Mouse (Mus musculus): ENCODE measurements around the gene Vegfb. TPM values are rescaled to one million over a fixed set of nuclear protein-coding genes. Genes with fewer than 3 reads are reported as not detected.

Gene Vegfb
- polyA plus RNA-seq (2014; fragmentation: Illumina TruSeq; extraction: RNeasy Lipid Tissue Mini Kit (QIAGEN cat#74804); ENCODE audit: low read depth, low replicate concordance), result 291 TPM

DNA sequence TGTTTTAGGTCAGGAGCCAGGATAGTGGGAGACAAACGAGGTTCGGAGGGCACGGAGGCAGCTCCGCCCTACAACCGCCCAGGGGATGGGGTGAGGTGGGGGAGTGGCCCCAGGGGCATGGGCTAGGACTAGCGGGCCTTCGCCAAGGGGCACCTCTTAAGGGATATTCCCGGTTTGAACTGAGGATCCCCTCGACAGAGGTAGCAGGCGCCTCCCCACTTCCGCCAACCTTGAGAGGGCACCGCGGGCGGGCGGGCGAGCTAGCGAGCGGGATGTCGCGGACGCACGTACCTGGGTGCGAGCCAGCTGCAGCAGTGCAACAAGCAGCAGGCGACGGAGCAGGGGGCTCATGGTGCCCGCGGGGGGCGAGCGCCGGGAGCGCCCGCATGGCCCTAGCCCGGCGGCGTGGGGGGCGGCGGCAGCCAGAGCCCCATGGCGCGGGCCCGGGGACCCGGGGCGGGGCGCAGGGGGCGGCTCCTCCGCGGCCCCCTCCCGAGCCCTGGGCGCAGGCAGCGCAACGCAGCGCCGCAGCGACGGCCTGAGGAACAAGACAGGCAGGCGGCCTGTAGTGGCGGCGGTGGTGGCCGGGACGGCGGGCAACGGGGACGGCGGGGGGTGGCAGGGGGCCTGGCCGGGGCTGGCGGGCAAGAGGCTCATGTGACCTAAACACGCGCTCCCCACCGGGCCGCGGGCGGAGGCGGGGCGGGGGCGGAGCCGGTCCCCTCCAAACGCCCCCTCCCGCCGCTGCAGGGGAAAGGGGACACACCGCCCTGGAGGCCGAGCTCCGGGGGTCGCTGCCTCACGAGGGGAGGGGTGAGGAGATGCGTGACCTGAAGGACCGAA, at the start of gene Vegfb:
Gene Vegfb, minus strand, starts transcription at position 591 of the 843 bp plus-strand sequence.

DNA sequence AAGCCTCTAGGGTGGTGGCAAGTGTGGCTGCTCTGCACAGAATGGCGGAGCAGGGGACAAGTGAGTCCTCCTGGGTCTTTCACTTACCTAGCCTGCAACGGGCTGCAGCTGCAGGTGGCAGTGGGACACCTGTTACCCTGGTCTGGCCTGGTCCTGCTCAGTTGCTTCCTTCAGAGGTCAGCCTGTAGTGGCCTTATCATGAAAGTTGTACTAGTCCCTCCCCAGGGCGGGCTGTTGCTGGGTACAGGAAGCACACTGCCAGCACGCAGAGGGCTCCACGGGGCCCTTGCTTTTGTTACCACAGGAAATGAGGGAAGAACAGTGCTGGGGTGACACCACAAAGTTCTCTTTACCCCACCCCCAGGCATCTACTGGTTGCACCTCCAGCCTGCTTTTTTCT, 31.7 kb upstream of the Vegfb start, which contains the start of gene Fermt3:
Gene Fermt3, minus strand, starts transcription at position 279 of the 400 bp plus-strand sequence.

DNA sequence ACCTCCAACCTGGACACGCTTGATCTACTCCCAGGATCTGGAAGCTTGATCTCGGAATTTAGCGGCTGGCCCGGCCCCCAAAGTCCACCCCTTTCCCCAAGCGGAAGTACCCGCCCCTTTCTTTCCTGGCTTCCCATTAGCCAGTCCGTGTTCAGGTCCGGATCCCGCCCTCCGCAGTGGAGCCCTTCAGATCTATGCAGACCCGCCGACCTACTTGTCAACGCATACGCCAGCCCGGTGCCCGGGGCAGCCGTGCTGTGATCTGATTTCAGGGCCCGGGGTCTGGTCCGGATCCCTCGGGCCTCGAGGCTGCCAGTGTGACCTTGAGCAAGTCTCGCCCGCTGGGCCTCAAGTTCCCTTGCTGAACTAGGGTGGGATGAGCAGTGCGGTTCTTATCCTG, 8.6 kb upstream of the Vegfb start, which contains the start of the genes Nudt22 and Trpt1:
Gene Nudt22, minus strand, starts transcription at position 112 of the 400 bp plus-strand sequence.
Gene Trpt1, plus strand, starts transcription at position 126 of the 400 bp plus-strand sequence.

DNA sequence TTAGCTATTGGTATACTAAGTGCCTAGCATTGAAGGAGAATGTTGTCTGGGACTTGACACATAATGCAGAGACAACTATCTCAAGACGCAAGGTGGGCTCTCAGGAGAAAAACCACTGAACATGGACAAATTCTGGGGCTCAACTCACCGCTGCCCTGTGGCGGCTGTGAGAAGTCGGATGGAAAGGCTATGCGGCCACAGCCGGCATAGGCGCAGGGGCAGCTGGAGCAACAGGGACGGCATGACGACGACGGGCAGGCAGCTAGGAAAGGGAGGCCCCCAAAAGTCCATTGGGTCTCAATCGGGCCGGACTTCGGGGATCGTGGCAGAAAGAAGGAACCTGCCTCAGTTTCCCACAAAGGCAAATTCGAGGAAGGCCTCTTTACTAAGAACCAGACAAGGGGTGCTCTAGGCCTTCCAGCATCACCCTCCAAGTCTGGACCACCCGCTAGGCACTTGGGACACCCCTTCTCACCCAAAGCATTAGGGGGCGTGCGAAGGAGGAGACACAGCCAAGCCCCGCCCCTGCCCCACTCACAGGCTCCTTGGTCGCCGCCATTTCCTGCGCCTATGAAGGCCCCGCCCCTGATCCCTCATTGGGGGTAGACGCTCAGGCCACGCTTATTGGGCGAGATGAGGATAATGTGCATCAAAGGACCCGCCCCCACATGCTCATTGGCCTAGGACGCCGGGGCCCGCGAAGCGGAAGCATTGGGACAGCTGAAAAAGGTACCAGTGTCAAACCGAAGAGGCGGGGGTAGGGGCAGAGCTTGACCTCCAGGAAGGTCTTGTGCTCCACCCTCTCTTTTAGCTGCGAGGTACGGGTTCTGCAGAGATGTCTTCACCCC, 4.8 kb upstream of the Vegfb start, which contains the start of gene Dnajc4:
Gene Dnajc4, minus strand, starts transcription at position 562 of the 848 bp plus-strand sequence.

DNA sequence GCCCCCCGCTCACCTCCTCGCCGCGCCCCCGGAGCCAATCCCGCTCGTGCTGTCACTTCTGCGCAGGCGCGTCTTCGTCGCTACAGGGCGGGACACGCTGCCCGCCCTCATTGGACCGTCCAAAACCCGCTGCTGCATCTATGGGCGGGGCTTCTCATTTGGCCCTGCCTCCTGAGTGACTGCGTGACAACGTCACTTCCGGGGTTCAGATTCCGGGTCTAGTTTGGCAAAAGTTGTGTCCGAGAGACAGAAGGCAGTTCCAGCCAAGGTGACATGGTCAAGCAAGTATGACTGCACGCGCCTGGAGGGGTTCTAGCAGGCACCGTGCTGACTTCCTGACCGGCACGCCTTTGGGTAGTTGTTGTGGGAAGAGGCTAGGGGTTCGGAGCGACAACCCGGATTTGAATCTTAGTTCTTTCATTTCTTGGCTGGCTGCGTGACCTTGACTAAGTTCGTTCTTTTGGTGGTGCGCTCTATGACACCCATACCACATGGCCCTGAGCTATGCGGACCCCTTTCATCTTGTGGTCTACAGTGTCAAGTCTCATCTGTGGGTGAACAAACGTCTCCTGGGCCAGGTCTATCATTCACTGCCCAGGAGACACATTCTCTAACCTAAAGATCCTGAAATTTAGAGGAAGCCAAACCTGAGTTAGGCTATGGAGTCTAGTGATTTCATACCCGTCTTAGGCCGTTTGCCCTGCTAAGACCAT, 6.9 kb downstream of the Vegfb start, which contains the start of gene Fkbp2:
Gene Fkbp2, minus strand, starts transcription at position 121 of the 713 bp plus-strand sequence.

DNA sequence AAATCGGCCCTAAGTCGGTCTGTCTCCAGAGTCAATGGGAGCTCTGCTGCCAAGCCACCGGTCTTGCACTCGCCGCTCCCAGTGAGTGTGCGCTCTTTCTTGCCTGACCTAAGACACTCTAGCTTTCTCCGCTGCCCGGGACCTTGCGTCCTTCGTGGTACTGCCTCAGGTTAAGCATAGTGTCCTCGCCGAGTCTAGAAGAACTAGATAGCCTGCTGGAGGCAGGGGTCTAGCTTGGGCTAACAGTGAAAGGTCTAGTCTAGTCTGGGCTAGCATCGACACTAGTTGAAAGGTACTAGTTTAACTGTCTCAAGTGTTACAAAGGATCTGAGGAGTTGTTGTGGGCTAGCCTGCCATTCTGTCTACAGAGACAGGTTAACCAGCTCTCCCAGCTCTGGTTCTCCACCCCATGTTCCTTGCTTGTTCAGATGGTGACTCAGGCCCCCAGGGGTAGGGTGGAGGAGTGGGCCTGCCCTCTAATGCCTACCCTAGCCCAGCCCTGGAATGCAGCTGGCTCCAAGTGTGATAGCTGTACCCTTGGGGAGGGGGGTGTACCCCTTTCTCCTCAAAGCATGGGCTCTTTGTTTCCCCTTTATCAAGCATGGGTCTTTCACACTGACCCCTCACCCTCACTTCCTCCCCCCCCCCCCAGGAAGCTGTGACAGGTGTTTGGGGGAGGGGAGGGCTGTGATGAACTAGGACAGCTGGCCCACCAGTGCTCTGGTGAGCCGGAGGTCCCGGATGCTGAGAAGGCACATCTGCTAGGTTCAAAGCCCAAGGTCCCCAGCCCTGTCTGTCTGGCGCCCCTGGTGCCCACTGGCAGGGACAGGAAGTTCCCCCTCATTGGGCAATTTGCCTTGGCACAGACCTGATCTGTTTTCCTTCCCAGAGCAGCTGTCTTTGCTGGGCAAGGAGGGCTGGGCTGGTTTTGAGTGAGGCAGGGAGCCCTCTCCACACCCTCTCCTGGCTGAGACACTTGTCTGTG, 11.6 kb downstream of the Vegfb start, which contains the start of gene Plcb3:
Gene Plcb3, minus strand, starts transcription at position 934 of the 985 bp plus-strand sequence.

DNA sequence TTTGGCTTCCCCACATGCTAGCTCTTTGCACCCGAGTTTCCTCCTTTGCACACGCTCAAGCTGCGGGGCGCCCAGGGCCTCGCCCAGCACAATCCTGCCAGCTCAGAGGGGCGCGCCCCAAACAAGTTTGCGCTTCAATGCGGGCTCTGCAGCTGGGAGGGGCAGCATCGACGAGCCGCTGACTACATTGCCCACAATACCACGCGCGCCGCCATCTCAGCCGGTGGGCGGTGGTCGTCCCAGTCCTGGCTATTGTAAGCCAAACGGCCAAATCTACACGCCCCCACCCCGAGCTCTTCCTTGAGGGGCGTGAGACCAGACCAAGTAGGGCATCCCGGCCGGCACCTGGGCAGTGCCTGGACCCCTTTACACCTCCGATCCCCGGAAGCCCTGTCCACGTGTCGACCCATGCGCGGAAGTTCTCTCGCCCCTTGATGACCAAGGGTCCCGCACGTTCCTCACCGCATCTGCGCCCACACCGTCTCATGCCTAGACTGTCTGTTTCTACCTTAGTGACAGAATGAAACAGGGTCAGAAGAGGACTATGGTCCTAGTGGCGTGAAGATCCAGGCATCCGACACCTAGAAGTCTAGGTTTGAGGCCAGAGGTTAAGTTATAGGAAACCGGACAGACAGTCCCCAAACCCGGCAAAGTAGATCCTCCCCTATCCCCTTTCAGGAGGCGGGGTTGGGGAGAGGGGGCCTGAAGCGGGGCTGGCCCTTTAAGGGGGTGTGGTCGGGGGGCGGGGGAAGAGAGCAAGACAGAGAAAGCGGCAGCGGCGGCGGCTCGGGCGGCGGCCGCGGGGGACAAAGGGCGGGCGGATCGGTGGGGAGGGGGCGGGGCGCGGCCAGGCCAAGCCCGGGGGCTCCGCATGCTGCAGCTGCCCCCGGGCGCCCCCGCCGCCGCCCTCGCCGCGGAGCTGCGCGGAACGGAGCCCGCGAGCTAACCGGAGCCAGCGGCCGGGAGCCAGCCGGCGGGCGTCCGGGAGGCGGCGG, 12.9 kb downstream of the Vegfb start, which contains the start of gene Ppp1r14b:
Gene Ppp1r14b, plus strand, starts transcription at position 758 of the 995 bp plus-strand sequence.

DNA sequence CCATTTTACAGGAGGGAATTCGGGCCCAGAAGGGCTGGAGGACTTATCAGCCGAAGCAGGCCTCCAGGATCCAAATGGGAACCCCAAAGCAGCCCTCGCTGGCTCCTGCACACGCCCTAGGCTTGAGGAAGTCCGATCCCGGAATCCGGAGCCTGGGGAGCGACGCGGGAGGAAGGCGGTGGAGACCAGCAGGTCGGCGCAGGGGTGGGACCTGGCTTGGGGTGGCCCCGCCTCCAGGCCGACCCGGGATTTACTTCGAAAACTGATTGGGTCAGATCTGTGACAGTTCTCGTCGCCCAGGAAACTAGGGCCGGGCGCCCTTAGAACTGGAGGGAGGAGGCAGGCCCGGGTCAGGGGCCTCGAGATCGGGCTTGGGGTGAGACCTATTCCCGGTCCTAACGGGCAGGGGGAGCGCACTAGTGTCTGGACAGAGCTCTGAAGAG, 45.2 kb downstream of the Vegfb start, which contains the start of gene Gpr137:
Gene Gpr137, minus strand, starts transcription at position 232 of the 443 bp plus-strand sequence.

DNA sequence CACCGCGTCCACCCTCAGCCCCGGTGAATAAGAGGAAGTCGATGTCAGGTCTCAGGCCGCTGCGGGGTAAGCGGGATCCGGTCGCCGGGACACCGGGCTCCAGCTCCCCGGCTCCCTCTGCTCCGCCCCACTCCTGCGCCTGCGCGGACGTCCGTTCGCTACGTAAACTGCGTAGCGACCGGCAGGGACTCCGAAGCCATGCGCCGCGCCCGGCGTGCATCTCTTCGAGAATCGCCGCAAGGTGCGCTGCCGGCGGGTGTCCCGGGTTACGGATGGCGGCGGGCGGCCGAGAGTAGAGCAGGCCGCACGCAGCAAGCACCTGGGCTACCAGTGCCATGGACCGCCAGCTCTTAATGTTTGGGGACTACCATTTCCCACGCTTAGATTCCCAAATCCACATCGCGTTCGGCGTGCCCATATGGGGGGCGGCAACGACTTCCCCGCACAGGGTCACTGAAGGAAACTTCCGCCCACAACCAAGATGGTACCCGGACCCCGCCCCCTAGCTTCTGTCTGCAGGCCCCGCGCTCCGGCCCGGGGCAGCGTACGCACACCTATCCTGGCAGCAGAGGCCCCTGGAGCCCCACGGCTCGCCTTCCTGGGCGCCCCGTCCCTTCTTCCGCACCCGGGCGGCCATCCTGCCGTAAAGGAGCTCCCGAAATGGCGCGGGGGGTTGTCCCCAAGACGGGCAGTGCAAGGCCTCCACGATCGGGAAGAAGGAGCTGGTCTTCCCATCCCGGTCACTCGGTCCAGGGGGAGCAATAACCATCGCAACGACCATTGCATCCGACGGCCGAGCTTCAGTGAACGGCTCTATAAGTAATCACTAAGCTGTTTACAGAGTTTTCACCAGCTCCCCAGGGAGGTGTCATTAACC, 45.8 kb downstream of the Vegfb start, which contains the start of gene Bad:
Gene Bad, plus strand, starts transcription at position 490 of the 877 bp plus-strand sequence.

DNA sequence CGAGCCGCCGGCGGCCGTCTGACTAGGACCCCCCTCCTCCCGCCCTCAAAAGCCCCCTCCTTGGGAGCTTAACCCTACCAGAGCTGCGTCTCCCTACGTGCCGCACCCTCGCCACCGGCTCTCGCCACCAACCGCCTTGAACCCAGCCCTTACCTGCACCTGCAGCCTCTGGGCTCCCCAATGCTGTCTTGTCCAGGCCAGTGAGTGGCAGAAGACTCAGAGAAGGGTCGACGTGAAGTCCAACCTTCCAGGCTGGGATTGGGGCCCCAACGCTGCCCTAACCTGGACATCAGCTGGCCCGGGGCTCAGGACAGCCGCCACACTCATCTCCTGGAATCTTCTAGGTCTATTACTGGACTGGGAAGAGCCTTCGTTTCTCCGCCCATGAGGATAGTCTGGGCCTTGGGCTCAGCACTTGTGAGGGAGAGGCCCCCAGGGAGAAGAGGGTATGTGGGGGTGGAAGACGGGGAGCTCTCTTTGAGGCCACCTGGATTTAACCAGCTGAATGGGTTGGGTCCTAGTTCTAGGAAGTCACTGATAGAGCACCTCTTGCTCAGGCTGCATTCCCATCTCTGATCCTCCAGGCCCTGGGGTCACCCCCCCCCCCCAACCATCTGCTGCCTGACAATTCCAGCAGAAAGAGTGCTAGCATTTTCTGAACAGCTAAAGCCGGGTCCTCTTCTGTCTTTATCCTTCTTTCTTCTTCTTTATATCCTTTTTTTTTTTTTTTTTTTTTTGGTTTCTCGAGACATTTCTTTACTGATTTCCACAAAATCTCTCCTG, 53.1 kb downstream of the Vegfb start, which contains the start of gene Kcnk4:
Gene Kcnk4, minus strand, starts transcription at position 321 of the 783 bp plus-strand sequence.

Other genes starting within 250 kb of the Vegfb start
- 11.3 TPM for gene Rps6ka4, start 147.0 kb downstream of the Vegfb start, polyA plus RNA-seq (2014; fragmentation: Illumina TruSeq; extraction: RNeasy Lipid Tissue Mini Kit (QIAGEN cat#74804); ENCODE audit: low read depth, low replicate concordance)
- 1.0 TPM for gene Ccdc88b, start 129.4 kb downstream of the Vegfb start, polyA plus RNA-seq (2014; fragmentation: Illumina TruSeq; extraction: RNeasy Lipid Tissue Mini Kit (QIAGEN cat#74804); ENCODE audit: low read depth, low replicate concordance)
- gene Trmt112, start 78.0 kb downstream of the Vegfb start, polyA plus RNA-seq (2014; fragmentation: Illumina TruSeq; extraction: RNeasy Lipid Tissue Mini Kit (QIAGEN cat#74804); ENCODE audit: low read depth, low replicate concordance), result 42.4 TPM
- 608 TPM for gene Prdx5, start 77.5 kb downstream of the Vegfb start, polyA plus RNA-seq (2014; fragmentation: Illumina TruSeq; extraction: RNeasy Lipid Tissue Mini Kit (QIAGEN cat#74804); ENCODE audit: low read depth, low replicate concordance)
- gene Esrra, start 65.8 kb downstream of the Vegfb start, polyA plus RNA-seq (2014; fragmentation: Illumina TruSeq; extraction: RNeasy Lipid Tissue Mini Kit (QIAGEN cat#74804); ENCODE audit: low read depth, low replicate concordance), result 142 TPM
- gene Catsperz, start 62.3 kb downstream of the Vegfb start, polyA plus RNA-seq (2014; fragmentation: Illumina TruSeq; extraction: RNeasy Lipid Tissue Mini Kit (QIAGEN cat#74804); ENCODE audit: low read depth, low replicate concordance), result not detected
- not detected for gene Kcnk4, start 53.1 kb downstream of the Vegfb start, polyA plus RNA-seq (2014; fragmentation: Illumina TruSeq; extraction: RNeasy Lipid Tissue Mini Kit (QIAGEN cat#74804); ENCODE audit: low read depth, low replicate concordance)
- 33.9 TPM for gene Bad, start 45.8 kb downstream of the Vegfb start, polyA plus RNA-seq (2014; fragmentation: Illumina TruSeq; extraction: RNeasy Lipid Tissue Mini Kit (QIAGEN cat#74804); ENCODE audit: low read depth, low replicate concordance)
- 30.3 TPM for gene Gpr137, start 45.2 kb downstream of the Vegfb start, polyA plus RNA-seq (2014; fragmentation: Illumina TruSeq; extraction: RNeasy Lipid Tissue Mini Kit (QIAGEN cat#74804); ENCODE audit: low read depth, low replicate concordance)
- gene Ppp1r14b, start 12.7 kb downstream of the Vegfb start, polyA plus RNA-seq (2014; fragmentation: Illumina TruSeq; extraction: RNeasy Lipid Tissue Mini Kit (QIAGEN cat#74804); ENCODE audit: low read depth, low replicate concordance), result 55.2 TPM
- gene Plcb3, start 11.2 kb downstream of the Vegfb start, polyA plus RNA-seq (2014; fragmentation: Illumina TruSeq; extraction: RNeasy Lipid Tissue Mini Kit (QIAGEN cat#74804); ENCODE audit: low read depth, low replicate concordance), result 21.0 TPM
- 44.1 TPM for gene Fkbp2, start 7.2 kb downstream of the Vegfb start, polyA plus RNA-seq (2014; fragmentation: Illumina TruSeq; extraction: RNeasy Lipid Tissue Mini Kit (QIAGEN cat#74804); ENCODE audit: low read depth, low replicate concordance)
- 61.0 TPM for gene Dnajc4, start 4.9 kb upstream of the Vegfb start, polyA plus RNA-seq (2014; fragmentation: Illumina TruSeq; extraction: RNeasy Lipid Tissue Mini Kit (QIAGEN cat#74804); ENCODE audit: low read depth, low replicate concordance)
- 34.6 TPM for gene Nudt22, start 8.5 kb upstream of the Vegfb start, polyA plus RNA-seq (2014; fragmentation: Illumina TruSeq; extraction: RNeasy Lipid Tissue Mini Kit (QIAGEN cat#74804); ENCODE audit: low read depth, low replicate concordance)
- 24.2 TPM for gene Trpt1, start 8.5 kb upstream of the Vegfb start, polyA plus RNA-seq (2014; fragmentation: Illumina TruSeq; extraction: RNeasy Lipid Tissue Mini Kit (QIAGEN cat#74804); ENCODE audit: low read depth, low replicate concordance)
- gene Fermt3, start 31.8 kb upstream of the Vegfb start, polyA plus RNA-seq (2014; fragmentation: Illumina TruSeq; extraction: RNeasy Lipid Tissue Mini Kit (QIAGEN cat#74804); ENCODE audit: low read depth, low replicate concordance), result 3.3 TPM
- gene Stip1, start 52.3 kb upstream of the Vegfb start, polyA plus RNA-seq (2014; fragmentation: Illumina TruSeq; extraction: RNeasy Lipid Tissue Mini Kit (QIAGEN cat#74804); ENCODE audit: low read depth, low replicate concordance), result 110 TPM
- 234 TPM for gene Macrod1, start 69.2 kb upstream of the Vegfb start, polyA plus RNA-seq (2014; fragmentation: Illumina TruSeq; extraction: RNeasy Lipid Tissue Mini Kit (QIAGEN cat#74804); ENCODE audit: low read depth, low replicate concordance)
- gene Flrt1, start 118.1 kb upstream of the Vegfb start, polyA plus RNA-seq (2014; fragmentation: Illumina TruSeq; extraction: RNeasy Lipid Tissue Mini Kit (QIAGEN cat#74804); ENCODE audit: low read depth, low replicate concordance), result 0.89 TPM
- 49.5 TPM for gene Otub1, start 218.7 kb upstream of the Vegfb start, polyA plus RNA-seq (2014; fragmentation: Illumina TruSeq; extraction: RNeasy Lipid Tissue Mini Kit (QIAGEN cat#74804); ENCODE audit: low read depth, low replicate concordance)
- 337 TPM for gene Cox8a, start 230.0 kb upstream of the Vegfb start, polyA plus RNA-seq (2014; fragmentation: Illumina TruSeq; extraction: RNeasy Lipid Tissue Mini Kit (QIAGEN cat#74804); ENCODE audit: low read depth, low replicate concordance)

All from heart, adult 10 weeks (tissue).